Mouse (Mus musculus) heart, adult 2 months (tissue): ENCODE measurements around the gene Ssh1. TPM values are rescaled to one million over a fixed set of nuclear protein-coding genes. Genes with fewer than 3 reads are reported as not detected.

Source experiments
- DNase-seq, 2 experiments: peaks; one replicate each; pipeline ENCODE4 v3.0.0; 2021
- H3K27ac ChIP-seq: fragments of 200-600 bp; 2 replicates; pipeline ENCODE4 v1.8.1; 2022
- H3K27me3 ChIP-seq: fragments of 200-500 bp; 2 replicates; pipeline ENCODE4 v1.6.1; 2012; ENCODE audit warnings: mild to moderate bottlenecking, low read length, inconsistent platforms, mixed read lengths; ENCODE audit not compliant: control insufficient read depth, insufficient read depth
- H3K36me3 ChIP-seq: fragments of 200-500 bp; 2 replicates; pipeline ENCODE4 v1.6.1; 2012; ENCODE audit warnings: low read length, inconsistent platforms; ENCODE audit not compliant: control insufficient read depth, insufficient read depth
- H3K4me1 ChIP-seq: fragments of 200-500 bp; 2 replicates; pipeline ENCODE4 v1.6.1; 2011; ENCODE audit warnings: low read length; ENCODE audit not compliant: control insufficient read depth, insufficient read depth
- H3K4me3 ChIP-seq: fragments of 200-600 bp; 2 replicates; pipeline ENCODE4 v1.8.1; 2022
- H3K79me2 ChIP-seq: fragments of 200-500 bp; replicated peaks from 2 replicates; pipeline ENCODE4 v1.6.1; 2012; ENCODE audit warnings: mild to moderate bottlenecking, inconsistent platforms, low read length, moderate library complexity, mixed read lengths; ENCODE audit not compliant: control insufficient read depth, insufficient read depth
- H3K9ac ChIP-seq: fragments of 200-500 bp; 2 replicates; pipeline ENCODE4 v1.6.1; 2012; ENCODE audit warnings: low read depth, mild to moderate bottlenecking, control low read depth, inconsistent platforms, low read length, mixed read lengths
- CTCF ChIP-seq: fragments of 200-600 bp; IDR thresholded peaks from 2 replicates; pipeline ENCODE4 v1.8.1; 2022; ENCODE audit warnings: antibody characterized with exemption, mild to moderate bottlenecking, moderate library complexity
- EP300 ChIP-seq: fragments of 200-500 bp; IDR thresholded peaks from 2 replicates; pipeline ENCODE4 v1.6.1; 2011; ENCODE audit warnings: low read depth, low read length, control low read depth; ENCODE audit not compliant: insufficient read depth
- POLR2A ChIP-seq: fragments of 200-500 bp; IDR thresholded peaks from 2 replicates; pipeline ENCODE4 v1.6.1; 2011; ENCODE audit warnings: mild to moderate bottlenecking, low read depth, low read length, control low read depth; ENCODE audit not compliant: insufficient read depth
- WGBS: fragments of 180-500 bp; shearing (Covaris S2); methylation state at CpG from one replicate; pipeline ENCODE4 v1.1.7; 2018; 5-methylcytosine and 5-hydroxymethylcytosine counted together
- intact Hi-C: fragments of 180-260 bp; cut with DNase I; formaldehyde crosslinking; loops from one replicate; pipeline ENCODE4 v1.15.1; 2025
- polyA plus RNA-seq: library from polyadenylated mRNA; depleted of rRNA; stranded (reverse); fragments of >200 nt; gene quantifications from 2 replicates; pipeline ENCODE4 v1.2.3, GENCODE M21; 2012
- total RNA-seq, 2 experiments: library from RNA; stranded (reverse); gene quantifications; 2 replicates each; pipeline ENCODE4 v1.2.3; 2021

Ssh1 gene
- total and polyA plus RNA-seq, 3 experiments = 7.4 to 15.2 (median 13.4) TPM

- peaks cover 31% of the 10 kb centered on the region for H3K4me1 ChIP-seq
- no peaks in the 10 kb centered on the region for H3K27me3 ChIP-seq
- WGBS = 31% methylated on average over 8 of the region's 8 CpGs
- H3K36me3 ChIP-seq = no peaks in the 10 kb centered on the region; the same call in 1 of the 2 replicates
- H3K9ac ChIP-seq = no peak overlapping the region
- no peak overlapping the region for H3K4me3 ChIP-seq
- no peak overlapping the region; the same call in 1 of the 2 replicates for H3K27ac ChIP-seq
- no peak for TF ChIP-seq POLR2A
- no peak for TF ChIP-seq EP300
- no peak for TF ChIP-seq CTCF
- intact Hi-C loops = no loop called here
- DNase-seq = no peak
- H3K79me2 ChIP-seq = peaks cover 22% of the 10 kb centered on the region
Observed at GRCm38 (mm10) chr5:113901074-113901571, 92.6 kb downstream of the Ssh1 start.

GRCm38 (mm10) chr5:113899543-113899942 lies 94.2 kb downstream of the Ssh1 start:
- no peaks in the 10 kb centered on the region; the same call in 1 of the 2 replicates for H3K36me3 ChIP-seq
- TF ChIP-seq POLR2A (no peak), EP300 (no peak), CTCF (no peak)
- H3K9ac ChIP-seq = no peak overlapping the region
- H3K27me3 ChIP-seq = no peaks in the 10 kb centered on the region
- 64% methylated on average over 12 of the region's 12 CpGs for WGBS
- peaks cover 25% of the 10 kb centered on the region for H3K79me2 ChIP-seq
- 0 out of 2 replicates have a peak overlapping the region, but pooled peaks have one; percentile 9 for H3K27ac ChIP-seq
- no peak for DNase-seq
- peaks cover 33% of the 10 kb centered on the region for H3K4me1 ChIP-seq
- intact Hi-C loops = no loop called here
- H3K4me3 ChIP-seq = no peak overlapping the region

- no peak overlapping the region for H3K9ac ChIP-seq
- no peaks in the 10 kb centered on the region for H3K27me3 ChIP-seq
- intact Hi-C loops = loop anchor here (5.0 kb wide), 1 partner anchor 35 kb away; no protein-coding TSS in a partner anchor
- H3K36me3 ChIP-seq = peaks cover 2% of the 10 kb centered on the region; the same call in 1 of the 2 replicates
- TF ChIP-seq CTCF (no peak), POLR2A (no peak), EP300 (no peak)
- peak in 1 of 2 experiments; percentile 40 for DNase-seq
- H3K27ac ChIP-seq = peak overlapping the region; percentile 74
- H3K79me2 ChIP-seq = peaks cover 5% of the 10 kb centered on the region; the same call in 1 of the 2 replicates
- WGBS = 30% methylated on average over 7 of the region's 7 CpGs
- H3K4me3 ChIP-seq = no peak overlapping the region
- peaks cover 33% of the 10 kb centered on the region for H3K4me1 ChIP-seq
Observed at GRCm38 (mm10) chr5:113892005-113892404, 101.7 kb downstream of the Ssh1 start.

- Histone ChIP-seq H3K27ac (peak overlapping the region; percentile 74), H3K4me3 (peak overlapping the region; percentile 22; the same call in 1 of the 2 replicates), H3K27me3 (no peaks in the 10 kb centered on the region), H3K9ac (peak overlapping the region; percentile 51), H3K4me1 (peaks cover 34% of the 10 kb centered on the region), H3K36me3 (peaks cover 2% of the 10 kb centered on the region; the same call in 1 of the 2 replicates), H3K79me2 (peaks cover 2% of the 10 kb centered on the region; the same call in 1 of the 2 replicates)
- 41% methylated on average over 18 of the region's 18 CpGs for WGBS
- peak; percentile 66 to 68 for DNase-seq
- TF ChIP-seq POLR2A (0 out of 2 replicates have a peak, but pooled peaks have one; percentile 15), EP300 (no peak)
- intact Hi-C loops = loop anchor here (5.0 kb wide), 1 partner anchor 34 kb away; no protein-coding TSS in a partner anchor
Observed at GRCm38 (mm10) chr5:113890874-113891273, 102.8 kb downstream of the Ssh1 start.

GRCm38 (mm10) chr5:113889912-113890311 lies 103.8 kb downstream of the Ssh1 start:
- Histone ChIP-seq H3K27ac (peak overlapping the region; percentile 74), H3K9ac (no peak overlapping the region), H3K79me2 (no peaks in the 10 kb centered on the region; the same call in 1 of the 2 replicates), H3K36me3 (peaks cover 2% of the 10 kb centered on the region; the same call in 1 of the 2 replicates), H3K4me3 (no peak overlapping the region), H3K4me1 (peaks cover 32% of the 10 kb centered on the region), H3K27me3 (no peaks in the 10 kb centered on the region)
- intact Hi-C loops = loop anchor here (2.0 to 5.0 kb wide), 2 partner anchors 15 to 33 kb away; no protein-coding TSS in a partner anchor
- no peak for DNase-seq
- TF ChIP-seq EP300 = no peak
- WGBS = 27% methylated on average over 4 of the region's 4 CpGs

- intact Hi-C loops = loop anchor here (2.0 kb wide), 1 partner anchor 15 kb away; no protein-coding TSS in a partner anchor
- TF ChIP-seq POLR2A (no peak), EP300 (0 out of 2 replicates have a peak, but pooled peaks have one; percentile 30)
- Histone ChIP-seq H3K9ac (no peak overlapping the region; the same call in 1 of the 2 replicates), H3K27me3 (no peaks in the 10 kb centered on the region), H3K4me1 (peaks cover 32% of the 10 kb centered on the region), H3K27ac (peak overlapping the region; percentile 74), H3K79me2 (no peaks in the 10 kb centered on the region; the same call in 1 of the 2 replicates), H3K36me3 (peaks cover 2% of the 10 kb centered on the region; the same call in 1 of the 2 replicates), H3K4me3 (no peak overlapping the region; the same call in 1 of the 2 replicates)
- WGBS = 9% methylated on average over 19 of the region's 19 CpGs
- DNase-seq = peak; percentile 52 to 59
Observed at GRCm38 (mm10) chr5:113889181-113889906, 104.3 kb downstream of the Ssh1 start.
